Mouse (Mus musculus) hindlimb bud, embryonic 11.5 days (tissue): Measurements from ENCODE around the gene Krr1.
A peak's percentile ranks its signal among the peaks of the same experiment; 100 is the strongest.

Source experiments
- DNase-seq: peaks from one replicate; pipeline ENCODE4 v3.0.0-alpha.2; 2012; ENCODE audit warnings: low read depth, low spot score; ENCODE audit errors: extremely low spot score

Krr1 gene

GRCm38 (mm10) chr10:111972542-111973361 is at the start of gene Krr1:
TSS of gene Krr1 (plus strand) at chr10:111972664.
- peak; percentile 91 for DNase-seq

GRCm38 (mm10) chr10:111923503-111924135 is 48.8 kb upstream of the Krr1 start:
- DNase-seq: no peak

- DNase-seq: no peak
Measured at GRCm38 (mm10) chr10:111924141-111924540, 48.3 kb upstream of the Krr1 start.

- peak; percentile 75 for DNase-seq
Measured at GRCm38 (mm10) chr10:111924716-111925488, 47.6 kb upstream of the Krr1 start.

GRCm38 (mm10) chr10:111925489-111925860 is 47.0 kb upstream of the Krr1 start:
- DNase-seq: peak; percentile 99

GRCm38 (mm10) chr10:111932621-111933345 is 39.7 kb upstream of the Krr1 start:
- no peak for DNase-seq

GRCm38 (mm10) chr10:111935207-111935606 is 37.3 kb upstream of the Krr1 start:
- no peak for DNase-seq

- DNase-seq: no peak
Measured at GRCm38 (mm10) chr10:111936021-111936420, 36.4 kb upstream of the Krr1 start.

- no peak for DNase-seq
Measured at GRCm38 (mm10) chr10:111936491-111937145, 35.8 kb upstream of the Krr1 start.

GRCm38 (mm10) chr10:111937146-111937534 is 35.3 kb upstream of the Krr1 start:
- DNase-seq: no peak

GRCm38 (mm10) chr10:111943026-111943425 is 29.4 kb upstream of the Krr1 start:
- DNase-seq: no peak

- DNase-seq: no peak
Measured at GRCm38 (mm10) chr10:111945563-111945962, 26.9 kb upstream of the Krr1 start.

GRCm38 (mm10) chr10:111948041-111948440 is 24.4 kb upstream of the Krr1 start:
- no peak for DNase-seq

GRCm38 (mm10) chr10:111949008-111949407 is 23.5 kb upstream of the Krr1 start:
- DNase-seq: no peak

- no peak for DNase-seq
Measured at GRCm38 (mm10) chr10:111955836-111956235, 16.6 kb upstream of the Krr1 start.

GRCm38 (mm10) chr10:111957271-111958045 is 15.0 kb upstream of the Krr1 start:
- peak; percentile 74 for DNase-seq

- DNase-seq: no peak
Measured at GRCm38 (mm10) chr10:111958046-111958421, 14.4 kb upstream of the Krr1 start.

GRCm38 (mm10) chr10:111959353-111959752 is 13.1 kb upstream of the Krr1 start:
- no peak for DNase-seq

GRCm38 (mm10) chr10:111960459-111960858 is 12.0 kb upstream of the Krr1 start:
- no peak for DNase-seq

GRCm38 (mm10) chr10:111966394-111966793 is 6.1 kb upstream of the Krr1 start:
- no peak for DNase-seq
